Mouse (Mus musculus): ENCODE results near the gene Fam83b.

DNA sequence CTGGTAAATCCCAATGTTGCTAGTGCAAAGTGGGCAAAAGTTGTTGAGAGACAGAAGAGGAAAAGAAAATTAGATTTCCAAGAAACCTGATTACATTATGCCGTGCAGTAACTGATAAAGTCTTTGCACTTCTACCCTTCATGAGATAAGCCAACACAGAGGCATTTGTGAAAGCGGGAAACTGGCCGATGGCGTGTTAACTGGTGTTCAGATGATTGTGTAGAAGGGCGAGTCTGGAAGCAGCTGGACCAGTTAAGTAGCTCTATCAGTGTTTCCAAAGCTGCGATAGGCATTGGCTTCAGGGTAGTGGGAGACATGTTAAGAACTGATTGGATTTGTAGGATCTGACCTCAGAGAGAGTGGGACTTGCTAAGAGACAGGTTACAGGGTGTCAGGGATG, 17.0 kb upstream of the Fam83b start:
- no peak for TF ChIP-seq CTCF (IDR thresholded peaks at IDR 0.05; ENCODE audit: low read depth)
- no peak for TF ChIP-seq EP300 (IDR thresholded peaks at IDR 0.05; ENCODE audit: low read depth)
